Mouse (Mus musculus): ENCODE data around the gene Pxn.

DNA sequence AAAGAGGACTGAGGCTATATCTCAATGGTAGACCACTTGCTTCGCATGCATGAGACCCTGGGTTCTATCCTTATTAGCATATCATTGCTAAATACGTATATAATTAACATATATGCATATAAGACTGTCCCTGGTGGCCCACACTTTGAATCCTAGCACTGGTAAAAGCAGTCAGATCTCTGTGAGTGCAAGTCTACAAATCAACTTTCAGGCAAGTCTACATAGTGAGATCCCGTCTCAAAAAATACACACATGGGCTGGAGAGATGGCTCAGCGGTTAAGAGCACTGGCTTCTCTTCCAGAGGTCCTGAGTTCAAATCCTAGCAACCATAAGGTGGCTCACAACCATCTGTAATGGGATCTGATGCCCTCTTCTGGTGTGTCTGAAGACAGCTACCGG, 15.4 kb upstream of the Pxn start:
- TF ChIP-seq CHD2 (IDR thresholded peaks at IDR 0.05; ENCODE audit: low read depth, low read length) (no peak), HCFC1 (IDR thresholded peaks at IDR 0.05; ENCODE audit: borderline replicate concordance, insufficient read depth, low read length) (no peak)
